Mouse (Mus musculus) kidney, postnatal 0 days (tissue): Measurements from ENCODE around the gene Smim14. TPM values are rescaled to one million over a fixed set of nuclear protein-coding genes. Genes with fewer than 3 reads are reported as not detected.

Experiments
- ATAC-seq: fragments of 200-750 bp; cut with Nextera tagmentation; replicated peaks from 2 replicates; pipeline ENCODE4 v1.8.0; 2017; ENCODE audit warnings: low read depth, moderate number of reproducible peaks, moderate TSS enrichment, moderate library complexity; ENCODE audit not compliant: low FRiP score
- DNase-seq: peaks from one replicate; pipeline ENCODE4 v3.0.0-alpha.2; 2016; ENCODE audit warnings: low spot score
- H3K27ac ChIP-seq: fragments of 300-500 bp; sonication (generic); 2 replicates; pipeline ENCODE4 v1.5.1; 2014; ENCODE audit warnings: mild to moderate bottlenecking
- H3K27me3 ChIP-seq: fragments of 300-500 bp; sonication (generic); 2 replicates; pipeline ENCODE4 v1.6.1; 2014; ENCODE audit warnings: low read length, mixed read lengths; ENCODE audit not compliant: insufficient read depth
- H3K36me3 ChIP-seq: fragments of 300-500 bp; sonication (generic); 2 replicates; pipeline ENCODE4 v1.6.1; 2014; ENCODE audit warnings: low read length, mixed read lengths; ENCODE audit not compliant: insufficient read depth
- H3K4me1 ChIP-seq: fragments of 300-500 bp; sonication (generic); replicated peaks from 2 replicates; pipeline ENCODE4 v1.6.1; 2014; ENCODE audit warnings: antibody characterized with exemption, low read length, mixed read lengths; ENCODE audit not compliant: insufficient read depth
- H3K4me2 ChIP-seq: fragments of 300-500 bp; sonication (generic); 2 replicates; pipeline ENCODE4 v1.6.1; 2014; ENCODE audit warnings: mild to moderate bottlenecking, low read length, moderate library complexity, mixed read lengths
- H3K4me3 ChIP-seq: fragments of 300-500 bp; sonication (generic); replicated peaks from 2 replicates; pipeline ENCODE4 v1.5.1; 2014; ENCODE audit warnings: low read depth, low read length
- H3K9ac ChIP-seq: fragments of 300-500 bp; sonication (generic); 2 replicates; pipeline ENCODE4 v1.6.1; 2014; ENCODE audit warnings: low read depth, low read length
- H3K9me3 ChIP-seq: fragments of 300-500 bp; sonication (generic); replicated peaks from 2 replicates; pipeline ENCODE4 v1.6.1; 2016; ENCODE audit warnings: low read length, inconsistent platforms, mixed read lengths
- CTCF ChIP-seq: IDR thresholded peaks from 2 replicates; pipeline ENCODE4 v1.5.1; 2016; ENCODE audit warnings: antibody characterized with exemption, low read depth, mild to moderate bottlenecking, moderate library complexity
- WGBS: fragments of 180-500 bp; shearing (Covaris S2); extraction: QIAGEN DNeasy Blood & Tissue Kit; methylation state at CpG from one replicate; pipeline ENCODE4 v1.1.7; 2014; 5-methylcytosine and 5-hydroxymethylcytosine counted together
- polyA plus RNA-seq: library from polyadenylated mRNA; unstranded; fragments of >200 nt; fragmentation: Nextera tagmentation; extraction: Ambion mirVana; gene quantifications from 2 replicates; pipeline ENCODE4 v1.2.1, GENCODE M21; 2015

Smim14 gene
- polyA plus RNA-seq, 1 experiment from 2014 or later, result 199 TPM

DNA sequence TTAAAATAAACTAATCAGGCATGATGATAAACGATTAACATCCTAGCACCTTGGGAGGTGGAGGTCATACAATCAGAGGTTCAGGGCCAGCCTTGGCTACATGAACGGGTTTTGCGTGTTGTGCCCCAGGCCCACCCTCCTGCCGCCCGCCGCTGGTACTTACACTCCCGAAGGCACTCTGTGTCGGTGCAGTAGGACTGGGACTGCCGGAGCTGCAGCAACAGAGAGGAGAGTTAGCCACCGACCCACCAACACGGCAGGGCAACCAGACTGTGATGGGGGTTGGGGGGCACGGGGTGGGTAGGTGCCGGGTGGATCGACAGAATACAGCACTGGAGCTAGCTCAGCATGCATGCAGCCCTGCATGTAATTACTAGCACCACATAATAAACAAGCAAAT is 76.6 kb downstream of the Smim14 start:
- no peak overlapping the region for H3K4me3 ChIP-seq
- no peak for ATAC-seq

GRCm38 (mm10) chr5:65459454-65459853 is 77.5 kb downstream of the Smim14 start:
- 83% methylated on average over 3 of the region's 3 CpGs for WGBS
- no peaks in the 10 kb centered on the region for H3K9me3 ChIP-seq
- H3K27me3 ChIP-seq, result no peaks in the 10 kb centered on the region
- no peak overlapping the region for H3K4me3 ChIP-seq
- TF ChIP-seq CTCF, result no peak
- no peak overlapping the region for H3K27ac ChIP-seq
- H3K36me3 ChIP-seq, result 0 out of 2 replicates have a peak, but pooled peaks cover 4% of the 10 kb centered on the region
- ATAC-seq (no peak), DNase-seq (no peak)
- no peaks in the 10 kb centered on the region for H3K4me1 ChIP-seq
- no peak overlapping the region for H3K9ac ChIP-seq
- H3K4me2 ChIP-seq, result no peak overlapping the region

More for the DNA sequence above, 76.6 kb downstream of the Smim14 start:
- H3K36me3 ChIP-seq, result 0 out of 2 replicates have a peak, but pooled peaks cover 4% of the 10 kb centered on the region
- no peak for TF ChIP-seq CTCF
- DNase-seq, result no peak
- no peaks in the 10 kb centered on the region for H3K9me3 ChIP-seq
- no peaks in the 10 kb centered on the region for H3K4me1 ChIP-seq
- no peak overlapping the region for H3K27ac ChIP-seq
- no peak overlapping the region for H3K9ac ChIP-seq
- H3K4me2 ChIP-seq, result no peak overlapping the region
- 88% methylated on average over 14 of the region's 14 CpGs for WGBS
- no peaks in the 10 kb centered on the region for H3K27me3 ChIP-seq

GRCm38 (mm10) chr5:65457846-65458245 is 79.1 kb downstream of the Smim14 start:
- Histone ChIP-seq H3K4me1 (no peaks in the 10 kb centered on the region), H3K9me3 (no peaks in the 10 kb centered on the region), H3K4me2 (no peak overlapping the region), H3K27ac (peak overlapping the region; percentile 54), H3K27me3 (no peaks in the 10 kb centered on the region), H3K36me3 (0 out of 2 replicates have a peak, but pooled peaks cover 4% of the 10 kb centered on the region), H3K4me3 (no peak overlapping the region), H3K9ac (no peak overlapping the region)
- TF ChIP-seq CTCF, result no peak
- 52% methylated on average over 5 of the region's 5 CpGs for WGBS
- ATAC-seq (no peak), DNase-seq (no peak)

GRCm38 (mm10) chr5:65457086-65457827 is 79.7 kb downstream of the Smim14 start:
- no peak overlapping the region for H3K4me2 ChIP-seq
- no peaks in the 10 kb centered on the region for H3K27me3 ChIP-seq
- H3K4me1 ChIP-seq, result no peaks in the 10 kb centered on the region
- no peak overlapping the region for H3K4me3 ChIP-seq
- DNase-seq, result peak; percentile 89
- no peak overlapping the region for H3K9ac ChIP-seq
- no peaks in the 10 kb centered on the region for H3K9me3 ChIP-seq
- WGBS, result 48% methylated on average over 7 of the region's 7 CpGs
- no peak for TF ChIP-seq CTCF
- peak; percentile 57; the same call in 1 of the 2 replicates for ATAC-seq
- H3K27ac ChIP-seq, result peak overlapping the region; percentile 70
- H3K36me3 ChIP-seq, result 0 out of 2 replicates have a peak, but pooled peaks cover 4% of the 10 kb centered on the region

DNA sequence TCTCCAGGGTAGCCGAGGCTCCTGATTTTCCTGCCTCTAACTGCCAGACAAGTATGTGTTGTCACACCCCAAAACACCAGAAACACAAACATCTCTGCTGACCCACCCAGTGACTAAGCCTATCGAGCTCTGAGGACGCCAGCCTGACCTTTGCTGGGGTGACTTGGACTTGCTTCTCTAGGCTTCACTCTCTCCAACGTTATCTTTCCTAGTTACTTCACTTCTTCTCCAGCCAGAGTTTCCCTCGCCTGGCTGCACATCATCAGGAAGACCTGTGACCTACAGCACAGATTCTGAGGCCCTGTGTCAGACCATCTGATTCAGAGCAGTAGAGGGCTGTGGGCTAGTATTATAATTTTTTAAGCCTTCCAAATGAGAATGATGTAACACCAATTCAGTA is 82.2 kb downstream of the Smim14 start:
- H3K27ac ChIP-seq, result no peak overlapping the region
- no peaks in the 10 kb centered on the region for H3K9me3 ChIP-seq
- no peak overlapping the region for H3K4me2 ChIP-seq
- H3K4me3 ChIP-seq, result no peak overlapping the region
- no peak for DNase-seq
- TF ChIP-seq CTCF, result no peak
- H3K36me3 ChIP-seq, result 0 out of 2 replicates have a peak, but pooled peaks cover 7% of the 10 kb centered on the region
- 49% methylated on average over 5 of the region's 5 CpGs for WGBS
- no peak for ATAC-seq
- no peaks in the 10 kb centered on the region for H3K4me1 ChIP-seq
- H3K9ac ChIP-seq, result no peak overlapping the region
- H3K27me3 ChIP-seq, result no peaks in the 10 kb centered on the region

- H3K4me1 ChIP-seq, result no peaks in the 10 kb centered on the region
- H3K27ac ChIP-seq, result no peak overlapping the region
- no peak overlapping the region for H3K4me2 ChIP-seq
- no peak for TF ChIP-seq CTCF
- H3K27me3 ChIP-seq, result no peaks in the 10 kb centered on the region
- DNase-seq, result no peak
- no peak overlapping the region for H3K4me3 ChIP-seq
- no peak for ATAC-seq
- 0 out of 2 replicates have a peak, but pooled peaks cover 11% of the 10 kb centered on the region for H3K36me3 ChIP-seq
- no peak overlapping the region for H3K9ac ChIP-seq
- H3K9me3 ChIP-seq, result no peaks in the 10 kb centered on the region
- WGBS, result 84% methylated on average over 4 of the region's 4 CpGs
Observed at GRCm38 (mm10) chr5:65448941-65449340, 88.0 kb downstream of the Smim14 start.
